Mouse (Mus musculus) stomach, embryonic 14.5 days (tissue): ENCODE results near the gene Mycl. TPM values are rescaled to one million over a fixed set of nuclear protein-coding genes. Genes with fewer than 3 reads are reported as not detected.

Experiments used
- polyA plus RNA-seq: library from polyadenylated mRNA; unstranded; fragments of >200 nt; fragmentation: Nextera tagmentation; extraction: Ambion mirVana; gene quantifications from 2 replicates; pipeline ENCODE4 v1.2.1, GENCODE M21; 2014

Mycl gene
- polyA plus RNA-seq, 1 experiment from 2014 or later, result 26.9 TPM

Other genes with a start within 250 kb of the Mycl start
- 86.5 and 100 TPM in 2 replicates for gene Ppt1, start 159.4 kb upstream of the Mycl start, polyA plus RNA-seq
- gene Cap1, start 109.6 kb upstream of the Mycl start, polyA plus RNA-seq, result 84.3 and 89.9 TPM in 2 replicates
- 1.8 and 2.5 TPM in 2 replicates for gene Mfsd2a, start 34.5 kb upstream of the Mycl start, polyA plus RNA-seq
- gene Trit1, start 20.9 kb downstream of the Mycl start, polyA plus RNA-seq, result 19.2 and 24.4 TPM in 2 replicates
- gene Bmp8b, start 109.5 kb downstream of the Mycl start, polyA plus RNA-seq, result 0.80 and 1.1 TPM in 2 replicates
- not detected in 2 replicates for gene Oxct2b, start 120.6 kb downstream of the Mycl start, polyA plus RNA-seq
- gene Ppie, start 144.3 kb downstream of the Mycl start, polyA plus RNA-seq, result 104 and 109 TPM in 2 replicates
- gene Hpcal4, start 187.6 kb downstream of the Mycl start, polyA plus RNA-seq, result 5.5 and 6.1 TPM in 2 replicates
- gene Nt5c1a, start 205.9 kb downstream of the Mycl start, polyA plus RNA-seq, result not detected in 2 replicates
- 20.6 and 21.2 TPM in 2 replicates for gene Heyl, start 237.9 kb downstream of the Mycl start, polyA plus RNA-seq